Mouse (Mus musculus) ovary, adult 18-20 months (tissue): ENCODE measurements around the gene Gm49673.
"Not testable (repeated sequence)": the region's sequence is repeated elsewhere in the genome, so short reads cannot be mapped to it uniquely, and the experiment has no call there.

Source experiments
- DNase-seq: peaks from one replicate; pipeline ENCODE4 v3.0.0; 2022; ENCODE audit warnings: low spot score, mixed read lengths

Gm49673 gene

GRCm38 (mm10) chr17:8130849-8131248, 16.7 kb downstream of the Gm49673 start:
- DNase-seq: not testable (repeated sequence)

GRCm38 (mm10) chr17:8129578-8129977, 18.0 kb downstream of the Gm49673 start:
- DNase-seq: not testable (repeated sequence)

GRCm38 (mm10) chr17:8128326-8128993, 19.1 kb downstream of the Gm49673 start:
- DNase-seq: not testable (repeated sequence)

GRCm38 (mm10) chr17:8124586-8124985, 23.0 kb downstream of the Gm49673 start:
- DNase-seq: not testable (repeated sequence)

GRCm38 (mm10) chr17:8122974-8123373, 24.6 kb downstream of the Gm49673 start:
- not testable (repeated sequence) for DNase-seq

GRCm38 (mm10) chr17:8116928-8117327, 30.7 kb downstream of the Gm49673 start:
- not testable (repeated sequence) for DNase-seq

GRCm38 (mm10) chr17:8116378-8116777, 31.2 kb downstream of the Gm49673 start:
- not testable (repeated sequence) for DNase-seq

GRCm38 (mm10) chr17:8112199-8112598, 35.4 kb downstream of the Gm49673 start:
- not testable (repeated sequence) for DNase-seq

- not testable (repeated sequence) for DNase-seq
Observed at GRCm38 (mm10) chr17:8101297-8101609, 46.3 kb downstream of the Gm49673 start.

GRCm38 (mm10) chr17:8100405-8101296, 46.9 kb downstream of the Gm49673 start:
- not testable (repeated sequence) for DNase-seq

GRCm38 (mm10) chr17:8096199-8096598, 51.4 kb downstream of the Gm49673 start:
- DNase-seq: not testable (repeated sequence)

GRCm38 (mm10) chr17:8095653-8096052, 51.9 kb downstream of the Gm49673 start:
- DNase-seq: not testable (repeated sequence)

GRCm38 (mm10) chr17:8092537-8093526, 54.8 kb downstream of the Gm49673 start:
- DNase-seq: not testable (repeated sequence)

- DNase-seq: not testable (repeated sequence)
Observed at GRCm38 (mm10) chr17:8091320-8091719, 56.3 kb downstream of the Gm49673 start.

GRCm38 (mm10) chr17:8069847-8070246, 77.7 kb downstream of the Gm49673 start:
- not testable (repeated sequence) for DNase-seq

GRCm38 (mm10) chr17:8056637-8057138, 90.9 kb downstream of the Gm49673 start:
- not testable (repeated sequence) for DNase-seq

GRCm38 (mm10) chr17:8055919-8056589, 91.5 kb downstream of the Gm49673 start:
- not testable (repeated sequence) for DNase-seq

GRCm38 (mm10) chr17:8051247-8051646, 96.3 kb downstream of the Gm49673 start:
- peak; percentile 46 for DNase-seq

GRCm38 (mm10) chr17:8050218-8050617, 97.4 kb downstream of the Gm49673 start:
- not testable (repeated sequence) for DNase-seq

- peak; percentile 12 for DNase-seq
Observed at GRCm38 (mm10) chr17:8046178-8046577, 101.4 kb downstream of the Gm49673 start.

- not testable (repeated sequence) for DNase-seq
Observed at GRCm38 (mm10) chr17:8041197-8041596, 106.4 kb downstream of the Gm49673 start.
